Mouse (Mus musculus): ENCODE data around the gene Plcb4.

DNA sequence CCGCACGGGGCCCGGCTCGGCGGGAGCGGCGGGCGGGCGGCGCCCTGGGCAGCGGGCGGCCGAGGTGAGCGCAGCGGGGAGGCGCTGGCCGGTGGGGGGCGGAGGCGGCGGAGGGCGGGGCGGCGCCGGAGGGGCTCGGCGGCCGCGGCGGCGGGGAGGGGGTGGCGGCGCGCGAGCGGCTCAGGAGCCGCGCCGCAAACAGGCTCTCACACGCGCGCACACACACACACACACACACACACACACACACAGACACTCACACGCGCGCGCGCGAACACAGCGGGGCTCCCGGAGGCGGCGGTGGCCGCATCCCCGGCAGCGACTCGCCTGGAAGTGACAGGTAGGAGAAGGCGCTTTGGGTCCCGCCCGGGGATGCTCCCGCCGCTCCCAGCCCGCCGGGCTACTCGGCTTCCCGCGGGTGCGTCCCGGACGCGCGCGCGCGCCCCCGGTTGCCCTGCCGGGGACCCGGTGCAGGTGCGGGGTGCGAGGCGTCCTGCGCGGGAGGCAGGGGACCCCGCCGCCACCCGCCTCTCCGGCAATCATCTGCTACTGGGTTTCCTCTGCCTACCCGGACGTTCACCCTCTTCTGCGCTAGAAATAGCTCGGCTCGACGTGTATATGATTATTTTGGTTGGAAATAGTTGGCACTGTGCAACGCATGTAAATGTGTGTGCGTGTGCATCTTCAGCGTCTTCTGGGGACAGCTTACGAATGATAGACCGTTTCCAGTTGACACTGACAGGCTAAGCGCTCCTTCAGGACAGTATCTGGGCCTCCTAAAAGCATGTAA, 775 bp downstream of the Plcb4 start:
- TF ChIP-seq POLR2A (IDR thresholded peaks at IDR 0.05; ENCODE audit: low read depth, low read length) (no peak), CTCF (conservative IDR thresholded peaks at IDR 0.05; ENCODE audit: insufficient read depth, insufficient read length, low read depth, low read length) (no peak)
